Mouse (Mus musculus) hindlimb bud, embryonic 11.5 days (tissue): ENCODE data around the gene Apoc2.

Experiments used
- DNase-seq: peaks from one replicate; pipeline ENCODE4 v3.0.0-alpha.2; 2012; ENCODE audit warnings: low read depth, low spot score; ENCODE audit errors: extremely low spot score

The Apoc2 gene

DNA sequence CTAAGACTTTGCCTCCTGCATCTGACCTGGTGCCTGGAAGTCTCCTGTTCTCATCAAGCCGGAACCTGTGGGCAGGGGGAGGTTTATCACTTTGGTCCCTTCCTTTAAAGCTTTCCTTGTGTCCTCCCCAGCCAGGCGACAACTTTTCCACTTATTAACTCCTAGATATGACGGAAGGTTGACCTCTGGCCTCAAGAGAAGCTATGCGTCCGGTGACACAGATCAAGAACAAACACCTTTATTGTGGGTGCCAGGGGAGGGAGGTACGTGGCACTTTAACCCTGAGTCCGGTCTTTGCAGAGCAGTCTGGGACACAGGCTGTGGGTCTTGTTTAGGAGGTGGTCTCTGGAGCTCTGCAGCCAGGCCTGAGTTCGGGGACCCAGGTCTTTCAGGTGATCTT lies at the start of gene Apoc2:
Gene Apoc2, minus strand, starts transcription at position 70 of the 400 bp plus-strand sequence.
- DNase-seq, result no peak

DNA sequence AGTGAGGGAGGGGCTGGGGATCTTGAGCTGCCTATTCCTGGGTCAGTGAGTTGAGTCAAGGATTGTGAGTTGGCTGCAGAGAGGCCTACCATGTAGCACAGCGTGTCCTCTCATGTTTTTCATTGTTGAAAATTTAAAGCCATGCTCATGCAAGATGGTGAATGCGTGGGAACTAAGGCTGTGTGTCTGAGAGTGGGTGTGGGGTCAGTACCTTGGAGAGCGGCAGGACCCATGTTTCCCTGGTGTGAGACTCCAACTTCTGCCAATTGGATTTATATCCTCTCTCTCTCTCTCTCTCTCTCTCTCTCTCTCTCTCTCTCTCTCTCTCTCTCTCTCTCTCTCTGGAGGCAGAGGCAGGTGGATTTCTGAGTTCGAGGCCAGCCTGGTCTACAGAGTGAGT lies 48.8 kb upstream of the Apoc2 start:
- DNase-seq, result no peak

DNA sequence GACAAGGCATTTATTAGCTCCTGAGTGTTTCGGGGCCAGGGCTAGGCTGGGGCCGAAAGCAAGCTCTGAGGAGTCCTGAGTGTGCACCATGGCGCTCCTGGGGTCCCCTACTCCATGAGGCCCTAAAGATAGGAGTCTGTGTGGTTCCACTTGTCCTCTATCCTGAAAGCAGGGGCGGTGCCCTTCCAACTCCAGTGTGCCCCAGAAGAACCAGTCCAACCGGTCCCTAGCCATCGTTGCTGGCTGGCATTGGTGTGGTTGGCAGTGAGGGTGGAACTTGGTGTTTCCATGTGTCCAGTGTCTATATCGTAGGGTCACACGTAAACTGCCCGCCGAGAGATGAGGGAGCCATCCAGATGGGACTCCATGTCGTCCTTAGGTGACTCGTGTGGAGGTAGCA lies 46.4 kb upstream of the Apoc2 start:
- DNase-seq, result no peak

DNA sequence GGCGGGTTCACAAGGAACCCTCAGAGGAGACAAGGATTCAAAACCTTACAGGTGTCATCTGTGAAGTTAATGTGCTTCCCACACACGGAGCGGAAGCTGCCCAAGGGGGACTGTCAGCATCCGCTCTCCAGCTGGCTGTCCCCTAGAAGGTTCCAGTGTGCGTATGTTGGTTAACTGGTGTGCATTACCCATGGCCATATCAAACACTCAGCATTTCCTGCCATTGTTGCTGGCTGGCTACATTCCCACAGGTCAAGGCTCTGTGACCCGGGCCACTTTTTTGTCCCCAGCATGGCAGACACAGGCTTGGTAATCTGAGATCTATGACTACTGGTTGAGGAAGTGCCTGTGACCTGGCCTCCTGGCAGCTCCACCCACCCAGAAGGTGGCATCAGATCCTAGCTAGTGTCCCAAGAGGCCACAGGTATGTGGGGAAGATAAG lies 45.0 kb upstream of the Apoc2 start:
- DNase-seq, result no peak

DNA sequence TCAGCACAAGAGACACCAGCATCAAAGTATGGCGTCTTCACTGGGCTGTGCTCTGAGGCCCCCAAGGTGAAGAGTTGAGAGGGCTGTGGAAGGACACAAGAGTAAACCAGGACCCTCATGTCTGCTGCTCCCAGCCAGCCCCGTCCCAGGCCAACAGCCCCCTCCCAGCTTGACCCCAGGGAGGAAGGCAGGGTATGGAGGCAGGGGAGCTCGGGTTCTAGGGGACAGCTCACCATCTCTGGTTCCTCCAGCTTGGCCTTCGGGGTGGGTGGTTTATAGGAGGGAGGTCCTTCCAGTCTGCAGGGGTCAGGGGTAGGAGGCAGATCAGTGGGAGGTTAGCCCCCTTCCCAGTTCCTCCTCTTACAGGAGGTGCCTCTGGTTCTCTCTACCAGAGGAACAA lies 41.5 kb upstream of the Apoc2 start:
- no peak for DNase-seq

DNA sequence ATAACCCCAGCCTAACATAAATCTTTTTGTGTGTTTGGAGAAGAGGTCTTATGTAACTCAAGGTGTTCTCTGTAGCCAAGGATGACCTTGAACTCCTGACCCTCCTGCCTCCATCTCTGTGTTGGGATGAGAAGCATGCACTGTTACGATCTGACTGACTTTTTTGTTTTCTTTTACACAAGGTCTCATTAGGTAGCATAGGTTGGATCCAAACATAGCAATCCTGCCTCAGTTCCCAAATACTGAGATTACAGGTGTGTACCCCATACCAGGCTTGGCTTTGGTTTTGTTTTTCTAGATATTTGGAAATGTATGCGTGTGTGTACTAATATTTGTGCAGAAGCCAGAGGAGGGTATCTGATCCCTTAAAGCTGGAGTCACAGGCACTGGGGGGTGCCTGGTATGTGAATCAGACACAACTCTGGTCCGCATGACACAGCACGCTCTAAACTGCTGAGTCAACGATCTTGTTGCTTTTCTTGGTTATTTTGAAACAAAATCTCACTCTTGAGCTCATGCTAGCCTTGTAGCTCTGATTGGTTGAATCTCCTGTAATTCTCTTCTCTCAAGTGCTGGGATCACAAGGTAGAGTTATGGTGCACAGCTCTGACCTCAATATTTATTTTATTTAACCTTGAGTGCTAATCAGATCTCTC lies 40.7 kb upstream of the Apoc2 start:
- DNase-seq, result no peak

DNA sequence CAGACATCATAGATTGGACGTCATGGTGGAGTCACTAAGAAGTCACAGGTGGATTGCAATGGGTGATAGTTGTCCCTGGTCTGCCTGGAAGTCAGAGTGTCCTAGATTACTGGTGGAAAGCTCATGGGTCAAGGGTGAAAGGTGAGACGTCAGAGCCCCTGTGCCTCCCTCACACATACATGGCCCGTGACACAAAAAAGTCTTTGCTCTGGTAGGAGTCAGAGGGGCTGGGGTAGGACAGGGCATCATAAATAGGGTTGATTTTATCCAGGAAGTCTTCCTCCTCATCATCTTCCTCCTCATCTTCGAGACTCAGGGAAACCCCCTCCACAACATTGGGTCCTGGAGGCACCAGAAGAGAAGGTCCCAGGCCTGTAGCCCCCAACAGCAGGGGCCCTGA lies 39.6 kb upstream of the Apoc2 start:
- DNase-seq, result no peak

DNA sequence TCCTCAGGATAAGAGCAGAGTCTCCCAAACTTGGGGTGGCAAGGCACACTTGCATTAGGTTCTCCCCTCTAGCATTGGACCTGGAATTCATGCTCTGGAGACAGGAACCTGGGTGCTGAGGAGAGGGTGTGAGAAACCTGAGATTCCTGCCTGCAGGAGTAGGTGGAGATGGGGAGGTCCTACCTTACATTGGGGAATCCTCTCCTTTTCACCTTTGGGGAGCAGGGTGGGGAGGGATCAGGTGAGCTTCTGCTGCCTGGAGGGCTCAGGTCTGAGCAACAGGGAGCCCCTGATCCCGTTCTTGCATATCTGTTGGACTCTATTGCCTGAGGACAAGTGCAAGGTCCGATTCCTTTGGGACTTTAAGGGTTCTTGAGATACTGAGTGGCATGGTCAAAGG lies 39.1 kb upstream of the Apoc2 start:
- DNase-seq, result no peak

DNA sequence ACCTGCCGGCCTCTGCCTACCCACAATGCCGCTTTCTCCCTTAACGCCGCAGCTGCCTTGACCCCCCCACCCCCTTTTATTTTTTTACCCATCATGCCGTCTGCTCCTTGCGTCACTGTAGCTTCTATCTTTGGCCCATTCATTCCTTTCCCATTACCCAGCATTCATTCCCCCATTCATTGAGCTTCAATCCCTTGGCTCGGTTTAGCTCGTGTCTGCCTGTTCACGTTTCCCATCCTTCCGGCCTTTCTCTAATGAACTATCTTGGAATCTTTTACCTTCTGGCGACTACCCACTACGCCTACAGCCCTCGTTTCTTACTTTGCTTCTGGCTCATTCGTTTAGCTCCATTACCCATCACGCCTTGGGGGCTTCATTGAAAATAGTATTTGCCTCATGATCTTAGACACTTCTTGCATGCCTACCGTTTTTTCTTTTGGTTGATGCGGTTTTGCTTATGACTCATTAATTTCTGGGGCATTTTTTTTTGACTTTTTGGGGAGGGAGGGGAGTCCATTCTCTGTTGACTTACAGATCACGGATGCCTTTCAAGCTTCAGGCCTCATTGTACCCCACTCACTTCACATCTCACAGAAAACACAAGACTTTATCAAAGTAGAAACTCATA lies 38.4 kb upstream of the Apoc2 start:
- no peak for DNase-seq

DNA sequence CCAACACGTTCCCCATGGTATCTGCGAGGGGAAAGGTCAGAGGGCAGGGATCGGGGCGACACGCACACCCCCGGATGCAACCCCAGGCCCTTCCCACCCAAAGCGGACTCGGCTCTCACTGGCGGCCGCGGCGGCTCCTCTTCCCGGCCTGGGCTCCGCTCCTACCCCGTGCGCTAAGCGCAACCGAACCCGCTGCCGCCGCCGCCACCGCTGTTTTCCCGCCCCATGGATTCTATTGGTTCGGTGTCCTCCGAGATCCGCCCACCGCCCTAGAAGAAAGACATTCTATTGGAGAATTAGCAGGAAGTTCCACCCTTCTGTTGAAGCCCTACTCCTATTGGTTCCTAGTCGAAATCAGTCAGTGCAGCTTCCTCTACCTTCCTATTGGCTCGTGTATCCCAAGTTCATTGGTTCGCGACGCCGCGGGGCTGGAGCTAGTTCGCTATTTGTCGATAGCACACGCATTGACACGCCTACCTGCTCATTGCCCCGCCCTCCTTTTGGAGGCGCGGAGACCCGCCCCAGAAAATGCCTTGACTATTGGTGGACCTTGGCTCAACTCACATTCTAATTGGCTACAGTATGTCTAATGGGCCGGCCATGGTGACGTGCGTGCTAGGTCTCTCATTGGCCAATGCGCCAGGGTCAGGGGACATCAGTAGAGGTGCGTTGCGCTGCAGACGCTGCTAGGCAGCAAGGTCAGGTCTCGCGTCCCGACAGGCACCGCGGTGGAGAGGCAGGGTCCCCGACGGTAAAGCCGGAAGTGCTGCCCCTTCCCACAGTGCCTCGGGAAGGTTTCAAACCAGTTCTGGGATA lies 37.7 kb upstream of the Apoc2 start, which contains the start of gene Tomm40:
Gene Tomm40, minus strand, starts transcription at position 200 of the 816 bp plus-strand sequence.
- peak; percentile 98 for DNase-seq

DNA sequence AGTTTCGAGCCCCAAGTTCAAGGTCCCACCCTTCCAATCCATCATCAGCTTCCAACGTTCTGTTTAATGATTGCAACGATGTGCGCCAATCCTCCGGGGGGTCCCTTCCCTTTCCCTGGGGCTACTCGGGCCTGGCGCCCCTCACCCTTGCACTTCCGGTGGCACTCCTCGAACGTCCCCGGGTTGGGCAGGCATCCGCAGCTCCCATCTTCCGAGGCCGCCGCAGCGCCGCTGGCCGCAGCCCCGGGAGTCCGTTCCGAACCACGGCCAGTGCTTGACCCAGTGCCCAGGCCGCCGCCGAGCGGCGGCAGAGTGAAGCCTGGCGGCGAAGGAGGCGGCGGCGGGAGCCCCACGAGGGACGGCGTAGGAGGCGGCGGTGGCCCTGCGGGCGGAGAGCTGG lies 37.1 kb upstream of the Apoc2 start:
- DNase-seq, result no peak

DNA sequence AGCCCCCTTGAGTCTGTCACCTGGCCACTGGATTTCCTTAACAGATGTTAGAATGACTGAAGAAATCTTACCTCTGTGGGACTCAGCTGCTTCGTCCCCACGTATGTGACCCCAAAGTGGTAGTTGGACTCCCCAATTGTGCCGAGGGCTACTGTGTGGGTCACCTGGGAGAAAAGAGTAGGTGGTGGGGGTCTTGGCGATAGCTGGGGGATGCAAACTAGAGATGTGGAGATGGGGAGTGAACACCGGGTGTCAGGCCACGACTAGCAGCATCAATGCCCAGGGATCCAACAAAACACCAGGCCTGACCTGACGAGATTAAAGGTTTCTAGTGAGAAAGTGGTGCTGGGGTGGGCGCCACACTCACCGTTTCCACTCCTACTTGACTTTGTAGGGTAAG lies 35.9 kb upstream of the Apoc2 start:
- no peak for DNase-seq

DNA sequence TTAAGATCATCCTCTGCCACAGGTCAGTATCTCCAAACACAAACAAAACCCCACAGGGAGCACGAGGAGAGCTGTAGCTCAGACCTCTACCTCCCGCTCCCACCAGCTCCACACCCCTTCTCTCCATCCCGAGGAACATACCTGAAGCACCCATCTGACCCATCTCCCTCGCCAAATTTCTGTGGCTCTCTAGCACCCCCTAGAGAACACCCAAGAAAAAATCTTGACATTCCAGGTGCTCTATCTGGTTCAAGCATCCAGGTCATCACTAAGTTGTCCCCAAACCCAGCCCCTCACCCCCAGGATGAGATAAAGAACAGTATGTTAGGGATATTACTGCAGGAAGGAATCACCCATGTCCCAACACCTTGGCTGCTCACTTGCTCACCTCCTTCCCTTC lies 35.5 kb upstream of the Apoc2 start:
- no peak for DNase-seq

DNA sequence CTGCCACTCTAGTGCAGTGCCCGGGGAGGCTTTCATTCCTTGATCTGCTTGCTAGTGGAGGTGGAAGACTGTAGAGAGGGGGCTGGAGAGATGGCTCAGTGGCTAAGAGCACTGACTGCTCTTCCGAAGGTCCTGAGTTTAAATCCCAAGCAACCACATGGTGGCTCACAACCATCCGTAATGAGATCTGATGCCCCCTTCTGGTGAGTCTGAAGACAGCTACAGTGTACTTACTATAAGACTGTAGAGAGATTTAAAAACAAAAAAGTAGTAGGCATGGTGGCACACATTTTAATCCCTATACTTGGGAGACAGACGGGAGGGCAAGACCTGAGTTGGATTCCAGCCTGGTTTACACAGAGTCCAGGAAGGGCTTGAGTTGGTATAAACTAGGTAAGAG lies 34.7 kb upstream of the Apoc2 start:
- DNase-seq, result no peak

DNA sequence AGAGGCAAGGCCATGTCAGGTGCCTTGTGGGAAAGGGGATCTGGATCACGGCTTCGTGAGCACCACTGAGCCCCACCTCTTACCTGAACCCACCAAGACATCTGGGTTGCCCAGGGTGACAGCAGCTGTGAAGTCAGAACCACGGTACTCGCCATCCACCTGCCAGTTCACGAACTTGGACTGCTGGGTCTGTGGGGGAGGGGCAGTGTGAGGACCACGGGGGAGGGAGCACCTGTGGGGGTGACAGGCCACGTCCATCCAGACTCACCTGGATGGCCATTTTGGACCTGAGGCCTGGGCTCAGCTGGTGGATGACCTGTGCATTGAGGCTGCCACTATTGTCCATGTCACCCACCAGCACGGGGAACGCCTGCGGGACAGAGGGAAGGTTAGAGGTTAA lies 32.9 kb upstream of the Apoc2 start:
- DNase-seq, result no peak

DNA sequence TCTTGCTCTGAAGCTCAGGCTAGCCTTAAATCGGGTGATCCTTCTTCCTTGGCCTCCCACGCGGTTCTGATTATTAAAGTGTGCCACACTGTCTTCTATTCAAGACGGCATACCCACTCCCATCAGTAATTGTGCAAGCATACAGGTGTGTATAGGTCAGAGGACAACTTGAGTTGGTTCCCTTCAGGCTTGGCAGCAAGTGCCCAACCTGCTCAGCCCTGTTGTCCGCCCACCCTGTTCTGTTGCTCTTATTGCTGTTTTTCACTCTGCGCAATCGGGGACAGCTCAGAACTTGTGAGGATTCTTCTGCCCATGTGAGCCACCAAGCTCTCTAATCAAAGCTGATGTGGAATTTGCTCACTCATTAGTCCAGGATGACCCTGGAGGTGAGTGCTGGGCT lies 27.5 kb upstream of the Apoc2 start:
- DNase-seq, result no peak

DNA sequence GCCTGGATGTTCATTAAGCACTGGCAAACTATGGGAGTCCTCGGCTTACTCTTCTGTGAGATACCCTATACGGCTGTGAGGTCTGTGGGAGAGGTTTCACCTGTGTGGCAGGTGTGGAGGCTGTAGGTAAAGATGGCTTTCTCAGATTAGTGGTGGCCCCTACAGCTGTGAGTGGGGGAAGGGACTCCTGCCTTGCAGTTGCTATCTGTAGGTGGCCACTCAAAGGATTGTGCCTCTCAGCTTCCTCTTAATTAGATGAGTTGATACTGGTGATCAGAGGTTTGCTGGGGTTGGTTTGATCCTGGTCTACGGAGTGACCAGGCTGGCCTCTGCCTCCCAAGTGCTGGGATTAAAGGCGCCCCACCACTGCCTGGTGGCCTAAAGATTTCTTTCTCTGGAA lies 26.7 kb upstream of the Apoc2 start:
- no peak for DNase-seq

DNA sequence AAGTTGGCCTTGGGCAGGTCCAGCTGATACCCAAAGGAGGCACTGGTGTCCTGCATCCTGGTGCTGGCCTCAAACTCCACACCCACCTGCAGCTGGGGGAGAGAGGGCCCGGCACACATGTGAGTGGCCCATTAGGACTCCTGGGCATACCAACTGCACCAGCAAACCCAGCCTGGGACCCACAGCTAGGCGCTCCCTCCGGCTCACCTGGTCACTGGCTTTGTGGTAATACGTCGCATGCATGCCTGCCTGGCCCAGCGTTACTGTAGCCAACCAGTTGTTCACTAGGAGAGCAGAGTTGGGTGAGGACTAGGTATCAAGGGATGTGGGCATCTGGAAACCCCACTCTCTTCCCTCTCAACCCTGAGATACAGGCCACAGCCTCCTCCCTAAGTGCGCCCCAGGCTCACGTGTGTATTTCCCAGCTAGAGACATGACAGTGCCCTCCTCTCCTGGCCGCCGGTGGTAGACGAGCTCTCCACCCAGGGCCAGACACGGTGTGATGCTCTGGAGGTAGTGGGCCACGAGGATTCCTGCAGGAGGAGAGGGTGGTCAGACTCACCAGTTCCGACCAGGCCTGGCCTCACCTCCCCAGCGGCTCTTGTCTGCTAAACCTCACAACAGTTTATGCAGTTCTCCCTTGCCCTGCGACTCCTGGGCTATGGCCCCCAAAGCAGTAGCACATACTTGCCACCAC lies 25.3 kb upstream of the Apoc2 start:
- DNase-seq, result no peak

DNA sequence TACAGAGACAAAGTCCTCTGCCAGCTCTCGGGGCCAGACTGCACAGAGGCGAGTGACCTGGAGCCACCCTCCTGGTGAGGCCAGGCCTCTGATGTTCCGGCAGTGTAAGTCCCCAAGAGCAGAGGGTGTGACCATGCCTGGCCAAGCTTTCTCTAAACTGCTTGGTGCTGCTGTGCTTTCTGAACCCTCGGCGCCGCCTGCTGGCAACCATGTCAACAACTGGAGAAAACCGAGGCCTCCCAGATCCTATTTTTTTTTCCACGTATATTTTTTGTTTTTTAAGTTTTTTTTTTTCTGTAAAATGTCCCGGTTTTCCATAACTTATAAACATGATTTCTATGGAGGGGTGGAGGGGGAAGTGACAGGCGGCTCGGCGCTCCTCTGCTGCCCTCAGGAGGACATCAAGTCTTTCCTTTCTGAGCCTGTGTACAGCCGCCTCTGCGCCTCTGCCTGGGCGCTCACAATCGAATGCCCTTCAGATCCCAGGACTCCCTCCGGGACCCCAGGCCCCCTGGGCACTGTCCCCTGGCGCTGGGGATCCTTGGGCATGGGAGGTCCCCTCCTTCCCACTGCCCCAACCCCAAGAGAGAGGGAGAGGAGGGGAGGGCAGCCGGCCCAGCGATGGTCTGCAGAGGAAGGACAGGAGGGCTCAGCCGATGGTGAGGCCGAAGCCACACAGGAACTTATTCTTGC lies 23.5 kb upstream of the Apoc2 start:
- DNase-seq, result no peak

DNA sequence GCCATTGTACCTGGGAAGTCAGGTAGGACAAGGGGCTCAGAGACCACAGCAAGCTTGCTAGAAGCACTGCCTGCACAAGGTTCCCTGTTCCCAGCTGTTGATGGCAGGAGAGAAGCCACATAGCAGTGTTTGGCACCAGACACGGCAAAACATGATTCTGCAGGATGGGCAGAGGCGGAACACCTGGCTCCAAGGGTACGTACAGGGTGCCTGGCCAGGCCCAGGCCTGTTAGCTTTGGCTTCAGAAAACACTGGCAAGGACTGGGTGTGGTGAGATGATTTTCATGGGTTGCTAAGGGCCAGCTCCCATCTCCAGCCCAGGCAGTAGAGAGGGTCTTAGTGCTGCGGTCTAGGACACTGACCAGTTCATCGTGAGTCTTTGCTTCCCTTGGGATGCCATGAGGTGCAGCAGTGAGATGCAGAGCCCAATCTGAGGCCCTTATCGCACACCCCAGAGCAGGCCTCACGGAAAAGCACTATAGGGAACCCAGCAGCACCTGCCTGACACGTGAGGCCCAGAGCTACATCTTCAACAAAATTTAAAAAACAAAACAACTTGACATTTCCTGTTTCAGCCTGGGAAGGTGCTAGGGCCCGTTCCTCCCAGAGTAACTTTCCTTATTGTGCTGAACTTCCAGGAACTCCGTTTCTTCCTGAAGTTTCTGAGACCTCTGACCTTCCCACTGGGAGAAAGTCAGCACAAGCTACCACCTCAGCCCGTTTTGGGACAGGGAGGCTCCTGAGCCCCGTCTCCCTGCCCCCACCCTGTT lies 22.7 kb upstream of the Apoc2 start:
- no peak for DNase-seq
